Mouse (Mus musculus): ENCODE measurements around the gene Arfgef3.

Arfgef3 gene

DNA sequence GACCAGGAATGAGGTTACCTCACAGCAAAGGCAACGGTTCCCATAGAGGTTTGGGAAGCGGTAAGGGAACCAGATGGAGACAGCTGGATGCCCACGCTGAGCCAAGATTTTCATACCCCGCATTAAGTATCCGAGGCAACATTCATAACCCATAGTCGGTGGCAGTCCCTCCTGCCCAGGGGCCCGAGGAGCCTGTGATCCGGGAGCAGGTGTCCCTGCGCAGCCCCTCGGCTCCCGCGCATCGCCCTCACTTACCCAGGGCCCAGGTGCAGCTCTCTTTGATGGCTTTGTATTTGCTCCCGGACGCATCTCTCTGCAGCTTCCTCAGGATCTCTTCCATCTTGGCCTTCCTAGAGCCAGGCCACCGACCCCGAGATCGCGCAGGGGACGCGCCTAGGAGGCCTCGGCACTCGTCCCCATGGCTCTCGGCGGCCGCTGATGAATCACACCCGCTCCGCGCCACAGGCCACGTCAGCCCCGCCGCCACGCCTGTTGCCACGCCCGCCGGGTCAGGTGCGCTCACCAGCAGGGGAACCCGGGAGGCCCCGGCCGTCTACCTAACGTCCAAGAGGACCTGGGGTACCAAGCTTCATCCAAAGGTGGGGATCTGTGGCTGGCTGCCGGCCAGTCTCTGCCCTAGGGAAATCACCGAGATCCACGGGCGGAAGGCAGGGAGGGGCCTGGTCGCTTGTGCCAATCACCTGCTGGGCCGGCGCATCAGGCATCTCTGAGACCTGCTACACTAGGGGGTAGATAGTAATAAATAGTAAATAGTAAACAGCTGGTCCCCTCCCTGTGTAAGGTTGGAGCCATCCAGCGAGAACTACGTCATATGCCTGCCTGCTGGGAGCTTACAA, at the start of gene Arfgef3:
Gene Arfgef3 (minus strand): TSS at position 664 of the 857 bp plus-strand sequence.
- DNase-seq (ENCODE audit: low spot score) = peak; percentile 18

- no peak for DNase-seq (ENCODE audit: low spot score)
These were observed 46.3 kb upstream of the Arfgef3 start for GRCm38 (mm10) chr10:18790063-18790462.

- DNase-seq (ENCODE audit: low spot score) = no peak
These were observed 44.9 kb upstream of the Arfgef3 start for GRCm38 (mm10) chr10:18788601-18789000.

- no peak for DNase-seq (ENCODE audit: low spot score)
These were observed 42.9 kb upstream of the Arfgef3 start, which contains the start of gene Gm4922 for GRCm38 (mm10) chr10:18786693-18787092. Gene Gm4922 (minus strand): TSS chr10:18786793.

DNA sequence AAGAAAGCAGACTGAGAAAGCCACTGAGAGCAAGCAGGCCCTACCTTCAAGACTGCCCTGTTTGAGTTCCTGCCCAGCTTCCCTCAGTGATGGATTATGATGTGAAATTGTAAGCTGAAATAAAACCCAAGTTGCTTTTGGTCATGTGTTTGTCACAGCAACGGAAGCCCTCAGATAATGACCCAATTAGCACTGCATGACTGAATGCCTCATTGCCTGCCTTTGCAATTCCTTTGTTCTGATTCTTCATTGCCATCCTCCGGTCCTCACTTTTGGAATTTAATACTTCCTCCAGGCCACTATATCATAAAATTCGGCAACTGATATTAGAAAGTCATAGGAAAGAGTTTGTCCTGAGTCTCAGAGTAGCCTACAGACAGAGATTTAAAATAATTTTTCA, 33.8 kb upstream of the Arfgef3 start:
- no peak for DNase-seq (ENCODE audit: low spot score)

DNA sequence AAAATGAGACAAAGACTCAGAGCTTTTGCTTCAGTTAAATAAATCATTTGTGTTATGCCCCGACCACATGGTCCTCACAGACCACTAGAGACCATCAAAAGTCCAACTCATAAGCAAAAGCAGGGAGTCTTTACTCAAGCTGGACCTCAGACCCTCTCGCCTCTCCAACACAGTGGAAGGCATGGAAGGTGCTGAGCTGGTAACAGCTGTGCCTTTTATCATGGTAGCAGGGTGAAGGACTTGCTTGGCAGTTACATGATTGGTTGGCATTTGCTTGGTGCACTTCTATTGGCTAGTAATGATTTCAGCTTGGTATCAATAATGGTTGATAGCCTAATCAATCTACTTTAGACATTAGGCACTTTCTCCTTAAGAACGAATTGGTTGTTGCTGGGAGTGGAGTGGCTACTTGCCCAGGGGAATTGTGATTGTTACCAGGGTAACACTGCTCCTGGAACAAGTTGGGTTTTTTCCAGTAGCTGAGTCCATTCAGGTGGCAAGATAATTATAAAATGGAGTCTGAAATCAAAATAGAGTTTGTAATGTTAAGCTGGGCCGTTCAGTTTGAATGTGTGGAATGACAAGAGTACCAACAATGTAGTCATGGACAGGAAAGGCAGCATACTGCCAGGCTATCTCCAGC, 28.9 kb upstream of the Arfgef3 start:
- DNase-seq (ENCODE audit: low spot score) = no peak

DNA sequence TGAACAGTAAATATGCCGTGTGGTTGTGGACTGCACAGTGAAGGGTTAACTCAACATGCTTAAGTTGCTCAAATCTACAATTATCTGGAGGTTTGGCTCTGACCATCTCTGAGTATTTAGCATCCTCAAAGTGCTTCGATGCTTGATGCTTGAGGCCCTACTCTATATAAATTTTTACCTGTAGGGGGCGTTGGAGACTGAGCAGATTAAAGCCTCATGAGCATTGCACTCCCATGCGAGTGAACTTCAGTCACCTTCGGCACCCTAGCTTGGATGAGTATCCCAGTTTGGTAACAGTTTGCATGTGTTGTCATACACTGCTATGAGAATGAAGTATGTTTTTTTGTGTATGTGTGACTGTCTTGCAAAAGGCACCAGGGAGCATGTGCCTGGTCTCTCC, 26.2 kb upstream of the Arfgef3 start:
- no peak for DNase-seq (ENCODE audit: low spot score)

DNA sequence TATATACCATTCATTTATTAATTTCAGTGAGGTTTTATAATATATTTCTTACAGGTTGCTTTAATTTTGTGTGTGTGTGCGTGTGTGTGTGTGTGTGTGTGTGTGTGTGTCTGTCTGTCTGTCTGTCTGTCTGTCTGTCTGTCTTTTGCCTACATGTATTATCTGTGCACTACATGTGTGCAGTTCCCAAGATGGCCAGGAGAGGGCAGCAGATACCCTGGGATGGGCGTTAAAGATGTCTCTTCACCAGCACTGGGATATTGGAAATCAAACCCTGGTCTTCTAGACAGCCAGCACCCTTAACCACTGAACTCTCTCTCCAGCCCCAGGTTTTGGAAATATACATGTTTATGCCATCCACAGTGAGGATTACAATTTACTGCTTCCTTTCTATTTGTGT, 16.5 kb upstream of the Arfgef3 start:
- DNase-seq (ENCODE audit: low spot score) = no peak

GRCm38 (mm10) chr10:18750057-18750456, 6.3 kb upstream of the Arfgef3 start:
- DNase-seq (ENCODE audit: low spot score) = no peak

- DNase-seq (ENCODE audit: low spot score) = no peak
These were observed 1.7 kb downstream of the Arfgef3 start for GRCm38 (mm10) chr10:18742086-18742485.

GRCm38 (mm10) chr10:18741024-18741423, 2.7 kb downstream of the Arfgef3 start:
- DNase-seq (ENCODE audit: low spot score) = no peak

DNA sequence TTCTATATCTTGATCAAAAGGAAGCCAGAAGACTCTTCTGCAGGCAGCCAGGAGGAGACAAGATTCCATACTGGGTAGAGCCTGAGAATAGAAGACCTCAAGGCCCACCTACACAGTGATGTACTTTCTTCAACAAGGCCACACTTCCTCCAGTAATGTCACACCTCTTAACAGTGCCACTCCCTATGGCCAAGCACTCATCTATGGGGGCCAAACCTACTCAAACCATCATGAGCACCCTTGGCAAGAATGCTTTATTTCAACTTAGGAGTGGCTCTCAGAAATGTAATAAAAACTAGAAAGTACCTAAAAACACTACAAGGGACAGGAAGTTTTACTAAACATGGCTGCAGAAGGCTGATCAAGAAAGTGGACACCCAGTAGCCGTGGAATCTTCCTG, 15.2 kb downstream of the Arfgef3 start:
- DNase-seq (ENCODE audit: low spot score) = no peak

DNA sequence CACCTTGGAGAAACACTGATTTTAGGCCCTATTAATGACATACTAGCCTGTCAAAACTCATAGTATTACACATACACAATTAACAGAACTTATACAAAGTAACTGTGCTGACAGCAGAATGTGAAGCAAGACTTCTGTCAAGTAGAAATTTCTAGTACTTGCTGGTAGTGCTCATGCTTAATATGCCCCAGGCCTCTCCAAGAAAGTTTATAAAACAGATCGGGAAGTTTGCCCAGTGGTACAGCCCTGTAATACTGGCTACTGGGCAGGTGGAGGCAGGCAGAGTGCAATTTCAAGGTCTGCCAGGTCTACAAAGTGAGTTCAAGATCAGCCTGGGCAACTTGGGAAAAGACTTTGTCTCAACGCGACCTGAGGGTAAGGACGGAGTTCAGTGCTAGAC, 32.3 kb downstream of the Arfgef3 start:
- no peak for DNase-seq (ENCODE audit: low spot score)

- DNase-seq (ENCODE audit: low spot score) = no peak
These were observed 32.8 kb downstream of the Arfgef3 start for GRCm38 (mm10) chr10:18710949-18711348.

DNA sequence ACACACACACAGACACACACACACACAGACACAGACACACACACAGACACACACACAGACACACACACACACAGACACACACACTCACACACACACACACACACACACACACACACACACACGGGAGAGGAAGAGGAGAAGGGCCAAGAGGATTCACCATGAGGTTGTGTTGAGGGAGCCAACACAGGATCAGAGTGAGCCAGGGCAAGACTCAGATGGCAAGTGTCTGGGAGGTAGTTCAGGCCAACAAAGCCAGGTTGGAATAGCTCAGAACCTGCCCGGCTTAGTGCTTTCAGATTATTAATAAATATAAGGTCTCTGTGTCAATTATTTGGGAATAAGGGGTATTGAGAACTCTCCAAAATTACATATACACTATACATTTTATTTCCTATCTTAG, 33.9 kb downstream of the Arfgef3 start:
- DNase-seq (ENCODE audit: low spot score) = no peak

GRCm38 (mm10) chr10:18708641-18709040, 35.1 kb downstream of the Arfgef3 start:
- DNase-seq (ENCODE audit: low spot score) = no peak

DNA sequence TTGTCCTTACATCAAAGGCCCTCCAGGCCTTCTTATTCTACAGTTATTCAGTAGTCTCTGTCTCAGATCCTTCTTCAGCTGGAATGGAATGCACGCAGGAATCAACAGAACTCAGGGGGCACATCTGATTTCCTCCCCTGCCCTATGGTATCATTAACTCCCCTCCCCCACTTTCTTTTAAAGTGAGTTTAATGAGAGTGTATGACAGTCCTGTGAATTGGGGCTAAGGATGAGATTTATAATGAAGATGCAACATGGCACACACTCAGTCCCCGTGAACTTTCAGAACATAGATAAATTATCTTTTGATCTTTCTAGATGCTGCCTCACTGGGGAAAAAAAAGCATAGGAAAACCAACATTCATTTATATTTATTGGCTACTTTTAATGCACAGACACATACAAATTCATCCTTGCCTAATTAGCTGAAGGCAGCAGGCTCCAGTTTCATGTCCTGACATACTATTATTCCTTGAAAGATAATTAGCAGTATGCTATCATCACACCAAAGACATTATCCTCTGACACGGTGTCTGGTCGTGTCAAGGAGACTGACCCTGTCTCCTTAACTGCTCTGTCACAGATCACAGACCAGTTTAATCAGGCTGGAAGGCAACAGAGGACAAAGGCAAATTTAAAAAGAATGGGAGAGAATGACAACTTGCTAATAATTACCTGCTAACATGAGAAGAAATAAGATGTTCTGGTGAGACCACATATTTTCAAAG, 39.2 kb downstream of the Arfgef3 start:
- no peak for DNase-seq (ENCODE audit: low spot score)

DNA sequence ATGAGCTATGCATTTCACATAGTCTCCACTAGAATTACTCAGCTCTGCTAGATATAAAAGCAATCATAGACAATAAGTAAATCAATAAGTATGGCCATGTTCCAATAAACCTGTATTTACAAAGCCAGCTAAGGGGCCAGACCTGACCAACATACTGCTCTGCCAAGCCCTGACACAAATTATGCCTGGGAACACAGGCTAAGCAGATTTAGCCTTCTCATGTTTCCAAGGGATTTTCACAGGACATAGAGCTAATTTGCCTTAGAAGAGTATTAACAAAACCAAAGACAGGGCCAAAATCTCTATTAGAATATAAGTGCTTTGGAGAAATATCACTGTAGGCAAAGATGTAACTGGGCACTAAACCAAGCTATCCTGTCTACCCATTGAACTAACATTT, 42.2 kb downstream of the Arfgef3 start:
- no peak for DNase-seq (ENCODE audit: low spot score)

DNA sequence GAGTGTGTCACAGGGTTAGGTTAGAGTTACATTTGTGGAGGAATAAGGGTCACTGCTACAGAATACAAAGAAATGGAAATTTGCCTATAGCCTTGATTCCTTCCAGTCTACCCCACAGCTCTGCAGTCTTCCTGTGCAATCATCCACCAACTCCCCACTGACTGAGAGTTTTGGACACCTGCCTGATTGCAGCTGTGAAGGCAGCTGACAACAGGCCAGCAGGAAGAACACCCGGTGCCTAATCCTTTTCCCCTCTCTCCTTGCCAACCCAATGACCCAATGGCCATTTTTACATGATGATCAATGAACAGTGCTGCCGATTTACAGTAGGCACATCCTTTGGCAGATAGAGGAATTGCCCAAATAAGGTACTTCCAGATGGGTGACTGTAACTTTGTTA, 43.6 kb downstream of the Arfgef3 start:
- DNase-seq (ENCODE audit: low spot score) = no peak

DNA sequence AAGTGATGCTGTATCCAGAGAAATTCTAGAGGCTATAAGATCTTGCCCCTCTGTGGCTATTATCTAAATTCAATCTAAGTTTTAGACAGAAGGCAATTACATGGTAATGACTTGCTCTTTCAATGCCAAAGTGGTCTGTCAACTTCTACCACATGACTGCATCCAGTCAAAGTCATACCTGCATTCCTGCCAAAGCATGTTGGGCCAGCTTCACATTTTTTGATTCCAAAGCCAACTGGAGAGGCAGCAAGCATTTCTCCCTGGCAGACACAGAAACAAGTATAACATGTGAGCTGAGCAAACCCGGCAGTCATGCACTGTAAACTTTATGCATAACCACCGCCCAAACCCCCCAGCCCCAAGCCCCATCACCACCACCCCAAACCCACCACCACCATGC, 44.6 kb downstream of the Arfgef3 start:
- no peak for DNase-seq (ENCODE audit: low spot score)

GRCm38 (mm10) chr10:18696461-18696860, 47.3 kb downstream of the Arfgef3 start:
- no peak for DNase-seq (ENCODE audit: low spot score)

DNA sequence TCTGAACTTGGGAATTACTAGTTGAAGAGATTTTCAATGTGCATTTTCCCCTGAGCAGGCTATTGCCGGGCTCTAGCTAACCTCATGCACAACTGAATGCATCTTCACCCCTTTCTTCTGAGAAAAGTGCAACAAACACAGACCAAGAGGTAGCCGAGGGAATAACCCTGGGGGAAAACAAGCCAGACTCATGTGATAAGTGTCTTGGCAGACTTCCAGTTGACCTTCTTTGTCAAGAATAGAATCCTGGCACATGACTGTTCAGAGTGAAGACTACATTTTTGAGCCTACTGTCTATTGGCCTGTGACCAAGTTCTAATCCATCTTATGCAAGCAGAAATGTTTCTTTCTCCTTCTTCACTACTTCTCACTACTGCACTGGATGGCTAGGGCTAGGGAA, 55.5 kb downstream of the Arfgef3 start:
- DNase-seq (ENCODE audit: low spot score) = no peak
